Mouse (Mus musculus): ENCODE data around the gene Aicda.

- TF ChIP-seq CTCF (IDR thresholded peaks at IDR 0.05; ENCODE audit: low read depth, low read length) (no peak), POLR2A (IDR thresholded peaks at IDR 0.05; ENCODE audit: insufficient read depth, low read length) (no peak), EP300 (IDR thresholded peaks at IDR 0.05; ENCODE audit: insufficient read depth, low read depth, low read length) (no peak)
These were observed 44.8 kb downstream of the Aicda start for GRCm38 (mm10) chr6:122598436-122598835.

Measured in ES-Bruce4 (cell line).